Mouse (Mus musculus): ENCODE results near the gene Bod1. TPM values are rescaled to one million over a fixed set of nuclear protein-coding genes. Genes with fewer than 3 reads are reported as not detected.

Bod1 gene
- polyA plus RNA-seq, 1 experiment: 139 TPM

GRCm38 (mm10) chr11:31646571-31646970 is 25.1 kb downstream of the Bod1 start:
- TF ChIP-seq POLR2A (IDR thresholded peaks at IDR 0.05; ENCODE audit: borderline replicate concordance, insufficient read depth, low read length) (no peak), CTCF (IDR thresholded peaks at IDR 0.05; ENCODE audit: borderline replicate concordance, insufficient read depth, low read depth, low read length) (no peak)
- no peak for DNase-seq
- Histone ChIP-seq H3K4me1 (ENCODE audit: control insufficient read depth, insufficient read depth, low read length) (no peaks in the 10 kb centered on the region), H3K27me3 (ENCODE audit: control insufficient read depth, insufficient read depth, low read length) (no peaks in the 10 kb centered on the region), H3K27ac (ENCODE audit: insufficient read depth, low read length) (no peak overlapping the region), H3K4me3 (replicated peaks; ENCODE audit: insufficient read depth, low read depth, low read length) (no peak overlapping the region)
- WGBS: 38% methylated on average over 1 of the region's 1 CpGs

DNA sequence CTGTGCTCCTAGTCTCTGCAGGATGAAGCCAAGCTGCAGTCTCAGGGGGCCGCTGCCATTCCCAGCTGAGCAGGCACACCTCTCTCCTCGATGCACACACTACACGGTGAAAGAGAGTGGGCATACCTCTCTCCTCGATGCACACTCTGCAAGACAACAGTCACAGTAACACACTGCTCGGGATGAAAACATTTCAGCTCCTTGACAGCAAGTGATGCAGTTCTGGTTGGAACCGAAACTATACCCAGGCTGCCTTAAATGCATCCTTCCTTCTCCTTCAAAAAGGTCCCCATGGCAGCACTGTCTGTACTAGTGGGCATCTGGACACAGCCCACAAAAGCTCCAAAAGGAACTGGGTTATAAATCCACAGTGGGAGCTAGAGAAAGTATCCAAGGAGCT is 28.6 kb downstream of the Bod1 start:
- TF ChIP-seq POLR2A (IDR thresholded peaks at IDR 0.05; ENCODE audit: borderline replicate concordance, insufficient read depth, low read length) (no peak), CTCF (IDR thresholded peaks at IDR 0.05; ENCODE audit: borderline replicate concordance, insufficient read depth, low read depth, low read length) (no peak)
- WGBS: 46% methylated on average over 6 of the region's 6 CpGs
- DNase-seq: no peak
- Histone ChIP-seq H3K27me3 (ENCODE audit: control insufficient read depth, insufficient read depth, low read length) (no peaks in the 10 kb centered on the region), H3K4me3 (replicated peaks; ENCODE audit: insufficient read depth, low read depth, low read length) (no peak overlapping the region), H3K4me1 (ENCODE audit: control insufficient read depth, insufficient read depth, low read length) (no peaks in the 10 kb centered on the region), H3K27ac (ENCODE audit: insufficient read depth, low read length) (no peak overlapping the region)

DNA sequence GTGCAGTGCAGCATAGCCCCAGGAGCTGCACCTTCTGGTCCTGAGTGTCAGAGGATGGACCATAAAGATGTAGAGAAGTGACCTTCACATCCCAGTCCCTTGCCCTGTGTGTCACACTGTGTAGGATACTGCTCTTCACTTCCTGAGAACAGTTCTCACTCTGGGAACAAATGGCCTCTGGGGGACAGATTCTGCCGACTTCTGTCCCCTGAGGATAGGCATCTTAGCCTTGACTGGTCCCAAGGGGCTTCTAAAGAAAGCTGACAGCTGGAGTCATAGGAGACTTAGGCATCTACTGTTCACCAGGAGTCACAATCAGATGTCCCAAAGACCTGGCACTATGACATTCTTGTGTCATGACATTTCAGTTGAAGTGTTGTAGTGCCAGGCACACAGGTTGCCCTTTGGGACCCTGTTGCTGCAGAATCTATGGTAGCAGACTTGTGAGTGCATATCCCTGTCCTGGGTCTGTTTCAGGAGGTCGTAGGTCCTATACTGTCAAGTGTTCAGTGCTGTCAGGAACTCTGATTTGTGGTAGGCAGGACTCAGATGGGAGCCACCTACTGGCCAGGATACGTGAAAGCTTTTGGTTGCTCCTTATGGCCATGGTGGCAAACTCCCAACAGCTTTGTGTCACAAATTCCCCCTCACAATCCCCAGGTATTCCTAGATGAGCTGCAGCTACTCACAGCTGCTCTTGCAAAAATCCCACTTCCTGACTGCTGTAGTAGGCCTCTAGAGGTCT is 30.4 kb downstream of the Bod1 start:
- no peak for DNase-seq
- Histone ChIP-seq H3K4me3 (replicated peaks; ENCODE audit: insufficient read depth, low read depth, low read length) (no peak overlapping the region), H3K27ac (ENCODE audit: insufficient read depth, low read length) (no peak overlapping the region), H3K4me1 (ENCODE audit: control insufficient read depth, insufficient read depth, low read length) (no peaks in the 10 kb centered on the region), H3K27me3 (ENCODE audit: control insufficient read depth, insufficient read depth, low read length) (no peaks in the 10 kb centered on the region)
- TF ChIP-seq CTCF (IDR thresholded peaks at IDR 0.05; ENCODE audit: borderline replicate concordance, insufficient read depth, low read depth, low read length): peak; percentile 19; the same call in 1 of the 2 replicates
- TF ChIP-seq POLR2A (IDR thresholded peaks at IDR 0.05; ENCODE audit: borderline replicate concordance, insufficient read depth, low read length): no peak
- 46% methylated on average over 3 of the region's 3 CpGs for WGBS

GRCm38 (mm10) chr11:31640187-31640586 is 31.5 kb downstream of the Bod1 start:
- Histone ChIP-seq H3K27me3 (ENCODE audit: control insufficient read depth, insufficient read depth, low read length) (no peaks in the 10 kb centered on the region), H3K4me3 (replicated peaks; ENCODE audit: insufficient read depth, low read depth, low read length) (no peak overlapping the region), H3K4me1 (ENCODE audit: control insufficient read depth, insufficient read depth, low read length) (no peaks in the 10 kb centered on the region), H3K27ac (ENCODE audit: insufficient read depth, low read length) (no peak overlapping the region)
- TF ChIP-seq CTCF (IDR thresholded peaks at IDR 0.05; ENCODE audit: borderline replicate concordance, insufficient read depth, low read depth, low read length) (no peak), POLR2A (IDR thresholded peaks at IDR 0.05; ENCODE audit: borderline replicate concordance, insufficient read depth, low read length) (no peak)
- 78% methylated on average over 5 of the region's 5 CpGs for WGBS
- DNase-seq: no peak

GRCm38 (mm10) chr11:31637788-31638373 is 33.8 kb downstream of the Bod1 start:
- Histone ChIP-seq H3K27ac (ENCODE audit: insufficient read depth, low read length) (no peak overlapping the region), H3K27me3 (ENCODE audit: control insufficient read depth, insufficient read depth, low read length) (no peaks in the 10 kb centered on the region), H3K4me3 (replicated peaks; ENCODE audit: insufficient read depth, low read depth, low read length) (no peak overlapping the region), H3K4me1 (ENCODE audit: control insufficient read depth, insufficient read depth, low read length) (no peaks in the 10 kb centered on the region)
- peak; percentile 57 to 63 for DNase-seq
- no peak for TF ChIP-seq POLR2A (IDR thresholded peaks at IDR 0.05; ENCODE audit: borderline replicate concordance, insufficient read depth, low read length)
- peak; percentile 72 for TF ChIP-seq CTCF (IDR thresholded peaks at IDR 0.05; ENCODE audit: borderline replicate concordance, insufficient read depth, low read depth, low read length)
- WGBS: 29% methylated on average over 10 of the region's 10 CpGs

- Histone ChIP-seq H3K4me1 (ENCODE audit: control insufficient read depth, insufficient read depth, low read length) (no peaks in the 10 kb centered on the region), H3K27me3 (ENCODE audit: control insufficient read depth, insufficient read depth, low read length) (no peaks in the 10 kb centered on the region), H3K27ac (ENCODE audit: insufficient read depth, low read length) (no peak overlapping the region), H3K4me3 (replicated peaks; ENCODE audit: insufficient read depth, low read depth, low read length) (no peak overlapping the region)
- no peak for TF ChIP-seq CTCF (IDR thresholded peaks at IDR 0.05; ENCODE audit: borderline replicate concordance, insufficient read depth, low read depth, low read length)
- no peak for DNase-seq
- WGBS: 91% methylated on average over 5 of the region's 5 CpGs
These were observed 43.0 kb downstream of the Bod1 start for GRCm38 (mm10) chr11:31628700-31629099.

DNA sequence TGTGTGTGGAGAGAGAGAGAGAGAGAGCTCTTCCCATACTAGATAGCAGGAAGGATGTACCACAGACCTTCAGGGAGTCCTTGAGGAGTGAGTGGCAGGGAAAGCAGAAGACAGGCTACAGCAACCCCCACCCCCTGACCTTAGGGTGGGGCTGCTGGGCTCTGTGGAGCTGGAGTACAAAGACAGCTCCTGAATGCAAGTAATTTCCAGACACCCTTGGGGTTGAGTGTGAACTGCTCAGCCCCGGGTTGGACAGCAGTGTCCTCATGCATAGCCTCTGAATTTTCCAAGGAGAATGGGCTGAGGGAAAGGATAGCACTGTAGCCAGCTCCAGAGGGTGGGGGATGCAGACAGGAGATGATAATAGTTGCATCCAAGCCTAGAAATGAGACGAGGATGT is 50.9 kb downstream of the Bod1 start:
- H3K4me1 ChIP-seq (ENCODE audit: control insufficient read depth, insufficient read depth, low read length): no peaks in the 10 kb centered on the region
- TF ChIP-seq CTCF (IDR thresholded peaks at IDR 0.05; ENCODE audit: borderline replicate concordance, insufficient read depth, low read depth, low read length): no peak
- no peak for TF ChIP-seq POLR2A (IDR thresholded peaks at IDR 0.05; ENCODE audit: borderline replicate concordance, insufficient read depth, low read length)
- 51% methylated on average over 2 of the region's 2 CpGs for WGBS
- no peak overlapping the region for H3K27ac ChIP-seq (ENCODE audit: insufficient read depth, low read length)
- DNase-seq: no peak
- H3K27me3 ChIP-seq (ENCODE audit: control insufficient read depth, insufficient read depth, low read length): no peaks in the 10 kb centered on the region; the same call in 1 of the 2 replicates
- H3K4me3 ChIP-seq (replicated peaks; ENCODE audit: insufficient read depth, low read depth, low read length): no peak overlapping the region

- 67% methylated on average over 3 of the region's 3 CpGs for WGBS
- no peak for DNase-seq
- Histone ChIP-seq H3K27me3 (ENCODE audit: control insufficient read depth, insufficient read depth, low read length) (no peaks in the 10 kb centered on the region; the same call in 1 of the 2 replicates), H3K4me1 (ENCODE audit: control insufficient read depth, insufficient read depth, low read length) (no peaks in the 10 kb centered on the region), H3K27ac (ENCODE audit: insufficient read depth, low read length) (no peak overlapping the region), H3K4me3 (replicated peaks; ENCODE audit: insufficient read depth, low read depth, low read length) (no peak overlapping the region)
- TF ChIP-seq CTCF (IDR thresholded peaks at IDR 0.05; ENCODE audit: borderline replicate concordance, insufficient read depth, low read depth, low read length) (no peak), POLR2A (IDR thresholded peaks at IDR 0.05; ENCODE audit: borderline replicate concordance, insufficient read depth, low read length) (no peak)
These were observed 53.9 kb downstream of the Bod1 start for GRCm38 (mm10) chr11:31617797-31618196.
